Mouse (Mus musculus) common myeloid progenitor, adult 5-6 weeks (primary cell): ENCODE measurements at regions not wholly inside any gene's neighbourhood (a gene's known extent, or its start where the extent isn't known, plus 50 kb on each side); places are given as distances from the start of the nearest gene placed in this dataset.

Experiments
- ATAC-seq: replicated peaks from 2 replicates; pipeline ENCODE4 v1.8.0; 2016; ENCODE audit warnings: low read depth, mild to moderate bottlenecking, moderate TSS enrichment, inconsistent platforms; ENCODE audit not compliant: poor library complexity, severe bottlenecking

- no peak for ATAC-seq
Measured at GRCm38 (mm10) chr11:89153466-89154406, 80.1 kb downstream of the Gm525 start.

- no peak for ATAC-seq
Measured at GRCm38 (mm10) chr11:89147990-89148389, 74.3 kb downstream of the Gm525 start.

GRCm38 (mm10) chr11:89145281-89145945 is 71.8 kb downstream of the Gm525 start:
- peak; percentile 83 for ATAC-seq

GRCm38 (mm10) chr11:89142527-89143154 is 69.0 kb downstream of the Gm525 start:
- no peak for ATAC-seq
